Mouse (Mus musculus): ENCODE results near the gene Sh2d6.

DNA sequence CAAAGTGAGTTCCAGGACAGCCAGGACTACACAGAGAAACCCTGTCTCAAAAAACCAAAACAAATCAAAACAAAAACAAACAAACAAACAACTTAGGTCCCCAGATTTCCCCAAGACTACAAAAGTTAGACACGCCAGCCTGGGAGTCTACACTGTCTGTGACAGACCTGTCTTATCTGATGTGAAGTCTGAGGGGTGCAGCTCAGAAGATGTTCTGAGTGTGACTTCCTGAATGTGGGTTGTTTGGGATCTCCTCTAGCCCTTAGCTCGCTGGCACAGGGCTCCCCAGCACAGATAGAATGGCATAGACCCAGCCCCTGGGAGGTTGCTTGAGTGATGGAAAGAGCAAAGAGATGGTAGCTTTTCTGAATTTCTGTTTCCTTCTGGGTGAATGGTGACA lies 2.7 kb upstream of the Sh2d6 start:
- TF ChIP-seq CTCF (IDR thresholded peaks at IDR 0.05; ENCODE audit: borderline replicate concordance, insufficient read depth, low read length) (no peak), POLR2A (IDR thresholded peaks at IDR 0.05; ENCODE audit: low read depth, low read length) (no peak)

Measured in embryonic fibroblast, embryonic 13.5 days (primary cell).